Mouse (Mus musculus): ENCODE results near the gene Ntn1.

Gene Ntn1

GRCm38 (mm10) chr11:68331676-68332265, 68.9 kb downstream of the Ntn1 start:
- no peak for DNase-seq (ENCODE audit: low spot score)

- DNase-seq (ENCODE audit: low spot score), result no peak
Measured at GRCm38 (mm10) chr11:68331117-68331437, 69.5 kb downstream of the Ntn1 start.

- no peak for DNase-seq (ENCODE audit: low spot score)
Measured at GRCm38 (mm10) chr11:68330398-68331116, 70.1 kb downstream of the Ntn1 start.

- DNase-seq (ENCODE audit: low spot score), result no peak
Measured at GRCm38 (mm10) chr11:68324863-68325262, 75.8 kb downstream of the Ntn1 start.

GRCm38 (mm10) chr11:68321417-68321816, 79.2 kb downstream of the Ntn1 start:
- no peak for DNase-seq (ENCODE audit: low spot score)

GRCm38 (mm10) chr11:68315551-68316130, 85.0 kb downstream of the Ntn1 start:
- no peak for DNase-seq (ENCODE audit: low spot score)

GRCm38 (mm10) chr11:68313861-68314260, 86.8 kb downstream of the Ntn1 start:
- DNase-seq (ENCODE audit: low spot score), result no peak

- DNase-seq (ENCODE audit: low spot score), result no peak
Measured at GRCm38 (mm10) chr11:68313065-68313464, 87.6 kb downstream of the Ntn1 start.

GRCm38 (mm10) chr11:68308911-68309580, 91.6 kb downstream of the Ntn1 start:
- no peak for DNase-seq (ENCODE audit: low spot score)

- DNase-seq (ENCODE audit: low spot score), result no peak
Measured at GRCm38 (mm10) chr11:68305997-68306396, 94.6 kb downstream of the Ntn1 start.

- DNase-seq (ENCODE audit: low spot score), result no peak
Measured at GRCm38 (mm10) chr11:68302323-68302722, 98.3 kb downstream of the Ntn1 start.

GRCm38 (mm10) chr11:68301660-68302059, 99.0 kb downstream of the Ntn1 start:
- DNase-seq (ENCODE audit: low spot score), result no peak

GRCm38 (mm10) chr11:68295474-68295873, 105.1 kb downstream of the Ntn1 start:
- DNase-seq (ENCODE audit: low spot score), result no peak

- no peak for DNase-seq (ENCODE audit: low spot score)
Measured at GRCm38 (mm10) chr11:68290631-68291030, 110.0 kb downstream of the Ntn1 start.

- no peak for DNase-seq (ENCODE audit: low spot score)
Measured at GRCm38 (mm10) chr11:68287331-68287730, 113.3 kb downstream of the Ntn1 start.

GRCm38 (mm10) chr11:68286142-68286808, 114.3 kb downstream of the Ntn1 start:
- DNase-seq (ENCODE audit: low spot score), result peak; percentile 21

GRCm38 (mm10) chr11:68285754-68286141, 114.9 kb downstream of the Ntn1 start:
- no peak for DNase-seq (ENCODE audit: low spot score)

- DNase-seq (ENCODE audit: low spot score), result no peak
Measured at GRCm38 (mm10) chr11:68280001-68280510, 120.6 kb downstream of the Ntn1 start.

- DNase-seq (ENCODE audit: low spot score), result no peak
Measured at GRCm38 (mm10) chr11:68276945-68277344, 123.7 kb downstream of the Ntn1 start.

GRCm38 (mm10) chr11:68274331-68274811, 126.3 kb downstream of the Ntn1 start:
- no peak for DNase-seq (ENCODE audit: low spot score)

- no peak for DNase-seq (ENCODE audit: low spot score)
Measured at GRCm38 (mm10) chr11:68273855-68274254, 126.8 kb downstream of the Ntn1 start.
